Mouse (Mus musculus) spleen, embryonic (tissue): Measurements from ENCODE around the gene Pde6c.

ENCODE experiments used
- CTCF ChIA-PET: fragments of 350-600 bp; sonication (Branson Sonifier 250); formaldehyde crosslinking; loops from one replicate; lab custom pipeline; 2022; lab: Charles Lee

Pde6c gene

DNA sequence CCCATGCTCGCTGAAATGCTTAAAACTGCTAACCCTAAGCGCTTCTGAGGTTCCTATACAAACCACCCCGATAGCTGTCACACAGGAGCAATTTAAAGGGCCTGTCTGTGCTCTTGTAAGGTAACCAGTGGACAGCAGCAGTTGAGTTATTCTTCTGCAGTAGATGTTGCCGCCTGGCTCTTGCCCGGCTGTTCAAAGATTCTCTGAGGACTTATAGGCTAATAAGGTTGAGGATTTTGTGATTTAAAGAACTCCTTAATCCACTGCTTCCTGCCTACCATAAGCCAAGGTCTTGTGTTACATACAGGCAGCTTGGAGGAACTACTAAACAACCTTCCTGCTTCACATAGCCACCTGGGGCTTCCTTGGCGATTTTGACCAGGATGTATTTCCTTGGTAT, at the start of gene Pde6c:
Pde6c (plus strand) TSS at position 301 of the 400 bp plus-strand sequence.
- CTCF ChIA-PET = no interaction called here

GRCm38 (mm10) chr19:38082931-38083525, 49.6 kb upstream of the Pde6c start:
- CTCF ChIA-PET = no interaction called here

DNA sequence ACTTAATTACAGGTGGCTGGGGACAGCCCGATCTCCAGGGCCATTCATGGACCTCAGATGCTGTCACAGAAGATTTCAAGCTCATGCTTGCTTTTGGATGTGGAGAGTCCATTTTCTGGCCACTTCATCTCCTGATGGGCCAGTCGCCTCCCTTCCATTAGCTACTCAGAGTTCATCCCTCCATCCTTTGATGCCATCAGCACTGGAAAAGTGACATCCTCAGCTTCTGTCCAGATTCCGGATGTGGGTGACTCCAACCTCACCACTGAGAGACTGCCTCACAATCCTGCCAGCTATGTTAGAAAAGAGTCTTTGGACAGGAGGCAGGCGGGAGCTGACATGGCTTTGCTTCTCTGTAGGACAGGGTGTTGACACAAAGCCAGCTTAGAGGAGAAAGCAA, 46.7 kb upstream of the Pde6c start:
- CTCF ChIA-PET = no interaction called here

DNA sequence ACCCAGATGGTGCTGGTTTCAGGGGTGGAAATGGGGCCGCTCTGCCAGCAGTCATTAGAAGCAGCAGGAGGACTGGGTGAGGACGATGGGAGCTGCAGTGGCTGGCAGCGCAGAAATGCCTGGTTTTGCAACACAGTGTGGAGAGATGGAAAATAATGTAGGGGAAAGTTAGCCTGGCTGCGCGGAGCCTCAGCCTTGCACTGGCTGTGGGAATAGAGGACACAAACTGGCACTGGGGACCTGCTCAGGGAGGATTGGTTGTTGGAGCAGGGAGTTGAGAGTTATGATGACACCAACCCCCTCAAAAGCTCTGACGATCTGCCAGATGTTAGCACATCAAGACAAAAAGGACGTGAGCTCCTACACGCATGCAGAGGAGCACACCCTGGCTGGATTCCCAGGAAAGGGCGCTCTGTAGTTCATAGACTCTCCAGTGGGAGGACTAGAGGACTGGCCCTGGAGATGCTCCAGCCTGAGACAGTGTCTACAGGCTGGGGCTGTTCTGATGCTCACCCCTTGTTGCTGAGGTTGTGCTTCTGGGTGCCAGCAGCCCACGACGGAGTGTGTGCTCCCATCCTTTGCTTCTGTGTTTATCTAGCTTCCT, 45.5 kb upstream of the Pde6c start:
- CTCF ChIA-PET = no interaction called here

DNA sequence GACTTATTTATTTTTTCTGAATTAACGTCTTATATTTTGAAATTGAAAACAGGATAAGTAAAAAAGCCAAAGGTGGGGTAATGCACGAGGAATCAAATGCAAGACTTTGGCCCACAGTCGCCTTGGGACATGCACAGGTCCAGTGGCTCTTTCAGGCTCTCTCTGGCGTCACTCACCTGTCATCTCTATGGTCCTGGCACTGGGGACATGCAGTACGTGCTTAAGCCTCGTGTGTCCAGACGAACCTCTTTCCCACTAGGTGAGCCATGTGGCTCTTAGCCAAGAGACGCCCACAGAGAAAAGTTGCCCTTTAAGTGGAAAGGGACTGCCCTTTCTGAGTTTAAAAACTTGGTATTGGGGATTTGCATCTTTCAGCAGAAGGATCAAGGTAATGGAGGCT, 43.2 kb upstream of the Pde6c start:
- CTCF ChIA-PET = no interaction called here

DNA sequence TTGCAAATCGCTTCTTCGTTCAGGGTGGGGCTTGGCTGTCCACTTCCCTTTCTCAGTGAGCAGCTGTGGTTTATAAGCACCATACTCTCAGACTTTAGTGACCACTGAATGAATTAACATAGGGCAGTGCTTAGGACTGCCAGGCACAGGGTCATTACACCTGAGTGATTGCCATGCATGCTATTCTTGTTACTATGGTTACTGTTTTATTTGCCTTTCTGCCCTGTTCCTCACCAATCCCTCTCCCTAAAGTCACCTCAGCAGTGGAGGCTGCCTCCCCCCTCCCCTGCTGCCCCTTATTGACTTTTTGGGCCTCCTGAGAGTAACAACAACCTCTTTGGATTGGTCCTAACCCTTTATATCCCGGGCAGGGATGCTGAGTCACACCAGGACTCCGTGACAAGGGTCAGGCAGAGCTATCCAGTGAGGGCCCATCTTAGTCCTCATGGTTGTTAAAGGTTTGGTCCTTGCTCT, 41.0 kb upstream of the Pde6c start:
- CTCF ChIA-PET = interaction anchor here (0.7 kb wide), 1 partner anchor 84 kb away, joined by 4 read pairs; no protein-coding TSS in a partner anchor

DNA sequence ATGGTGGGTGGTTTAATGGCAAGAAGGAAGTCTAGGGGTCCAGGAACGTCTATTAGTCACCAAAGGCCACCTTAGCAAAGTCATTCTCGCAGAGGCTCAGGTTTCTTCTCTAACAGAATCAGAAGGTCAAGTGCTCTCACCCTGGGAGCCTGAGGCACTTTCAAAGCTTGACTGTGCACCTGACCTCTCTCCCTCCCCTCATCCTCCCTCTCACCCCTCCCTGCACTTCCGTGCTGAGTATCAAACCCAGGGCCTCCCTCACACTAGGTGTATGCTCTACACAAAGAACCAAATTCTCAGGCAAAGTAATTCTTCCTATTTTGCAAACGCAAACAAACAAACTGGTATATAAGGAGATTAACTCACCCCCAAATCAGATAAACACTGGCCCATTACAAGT, 36.4 kb upstream of the Pde6c start:
- CTCF ChIA-PET = no interaction called here

DNA sequence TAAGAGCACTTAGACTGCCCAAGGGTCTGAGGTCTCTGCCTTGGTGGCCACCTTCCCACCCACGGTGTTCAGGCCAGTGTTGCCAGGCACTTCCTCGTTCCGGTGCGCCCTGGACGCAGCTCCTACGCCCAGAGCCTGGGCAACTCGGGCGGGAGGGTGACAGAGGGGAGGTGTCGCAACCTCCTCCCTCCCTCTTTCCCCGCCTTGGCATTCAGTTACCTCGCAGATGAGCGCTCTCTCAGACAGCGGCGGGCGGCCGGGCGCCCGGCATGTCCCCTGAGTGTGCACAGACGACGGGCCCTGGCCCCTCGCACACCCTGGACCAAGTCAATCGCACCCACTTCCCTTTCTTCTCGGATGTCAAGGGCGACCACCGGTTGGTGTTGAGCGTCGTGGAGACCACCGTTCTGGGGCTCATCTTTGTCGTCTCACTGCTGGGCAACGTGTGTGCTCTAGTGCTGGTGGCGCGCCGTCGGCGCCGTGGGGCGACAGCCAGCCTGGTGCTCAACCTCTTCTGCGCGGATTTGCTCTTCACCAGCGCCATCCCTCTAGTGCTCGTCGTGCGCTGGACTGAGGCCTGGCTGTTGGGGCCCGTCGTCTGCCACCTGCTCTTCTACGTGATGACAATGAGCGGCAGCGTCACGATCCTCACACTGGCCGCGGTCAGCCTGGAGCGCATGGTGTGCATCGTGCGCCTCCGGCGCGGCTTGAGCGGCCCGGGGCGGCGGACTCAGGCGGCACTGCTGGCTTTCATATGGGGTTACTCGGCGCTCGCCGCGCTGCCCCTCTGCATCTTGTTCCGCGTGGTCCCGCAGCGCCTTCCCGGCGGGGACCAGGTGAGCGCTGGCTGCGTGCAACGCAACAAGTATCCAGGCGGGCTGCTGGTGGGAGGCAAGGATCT, 35.5 kb upstream of the Pde6c start, which contains the start of gene Ffar4:
Ffar4 (plus strand) TSS at position 214 of the 901 bp plus-strand sequence.
- CTCF ChIA-PET = no interaction called here

GRCm38 (mm10) chr19:38107871-38108270, 24.7 kb upstream of the Pde6c start:
- CTCF ChIA-PET = no interaction called here

- CTCF ChIA-PET = no interaction called here
Observed at GRCm38 (mm10) chr19:38109506-38110242, 22.9 kb upstream of the Pde6c start.

DNA sequence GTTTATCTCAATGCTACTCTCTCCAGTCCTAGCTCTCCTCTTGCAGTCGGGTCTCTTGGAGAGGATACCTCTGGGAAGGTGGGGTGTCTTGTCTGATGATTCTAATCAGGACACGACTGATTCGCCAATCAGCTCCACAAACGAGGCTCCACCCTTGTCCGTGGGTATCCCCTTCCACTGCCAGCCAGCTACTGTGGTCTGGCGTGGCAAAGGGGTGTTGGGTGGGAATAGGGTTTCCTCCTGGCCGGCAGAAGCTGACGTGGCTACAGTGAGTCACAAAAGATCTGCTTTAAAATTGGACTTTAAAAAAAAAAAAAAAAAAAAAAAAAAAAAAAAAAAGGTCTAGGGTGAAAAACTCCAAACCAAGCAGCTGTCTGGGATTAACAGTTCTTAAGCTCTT, 21.5 kb upstream of the Pde6c start:
- CTCF ChIA-PET = no interaction called here

- CTCF ChIA-PET = interaction anchor here (0.6 kb wide), 1 partner anchor 111 kb away, joined by 3 read pairs; no protein-coding TSS in a partner anchor
Observed at GRCm38 (mm10) chr19:38112575-38112974, 20.0 kb upstream of the Pde6c start.

DNA sequence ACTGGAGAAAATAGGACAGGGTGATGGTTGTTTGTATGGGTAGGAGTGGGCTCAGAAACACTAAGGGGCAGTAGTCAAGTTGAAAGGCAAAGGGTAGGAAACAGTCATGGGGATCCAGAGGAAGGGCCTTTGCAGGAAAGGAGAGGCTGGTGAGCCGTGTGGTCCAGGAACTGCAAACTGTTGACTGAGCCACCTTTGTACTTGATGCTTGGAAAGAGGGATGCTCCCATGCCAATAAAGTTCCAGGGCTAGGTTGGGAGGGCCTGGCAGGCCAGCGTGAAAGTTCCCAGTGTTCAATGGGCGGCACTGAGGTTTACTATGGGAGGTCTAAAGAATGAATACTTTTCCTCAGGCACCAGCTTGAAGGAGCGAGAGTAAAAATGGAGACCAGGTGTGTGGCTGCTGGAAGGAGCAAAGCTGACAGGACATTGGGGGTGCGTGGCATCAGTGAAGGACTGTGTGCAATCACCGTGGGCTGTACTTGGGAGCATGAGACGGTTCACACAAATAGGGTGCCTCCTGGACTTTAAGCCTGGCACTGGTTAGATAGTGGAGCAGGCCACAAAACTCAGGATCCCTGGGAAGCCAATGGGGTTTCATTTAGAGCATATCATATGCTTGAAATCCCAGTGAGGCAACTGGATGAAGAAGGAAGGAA, 17.6 kb upstream of the Pde6c start:
- CTCF ChIA-PET = no interaction called here

GRCm38 (mm10) chr19:38120123-38120760, 12.3 kb upstream of the Pde6c start:
- CTCF ChIA-PET = no interaction called here

DNA sequence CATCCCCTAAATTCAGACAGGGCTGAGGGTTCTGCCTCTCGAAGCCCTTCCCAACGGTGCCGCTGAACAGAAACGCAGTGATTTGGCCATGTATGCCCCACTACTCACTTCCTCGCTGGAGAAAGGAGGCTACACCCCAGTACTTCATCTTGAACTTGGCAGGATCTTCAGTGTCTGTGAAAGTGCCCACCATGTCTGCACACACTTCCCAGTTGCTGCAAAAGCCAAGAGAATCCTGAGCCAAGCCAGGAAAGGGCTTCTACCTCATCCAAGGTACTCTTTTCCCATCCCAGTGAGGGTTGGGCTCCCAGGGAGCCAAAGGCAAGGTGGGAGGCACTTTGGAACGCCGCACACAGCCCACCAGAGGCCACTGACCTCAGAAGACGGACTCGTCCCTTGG, 8.7 kb upstream of the Pde6c start:
- CTCF ChIA-PET = no interaction called here

- CTCF ChIA-PET = no interaction called here
Observed at GRCm38 (mm10) chr19:38124401-38125218, 8.0 kb upstream of the Pde6c start.

DNA sequence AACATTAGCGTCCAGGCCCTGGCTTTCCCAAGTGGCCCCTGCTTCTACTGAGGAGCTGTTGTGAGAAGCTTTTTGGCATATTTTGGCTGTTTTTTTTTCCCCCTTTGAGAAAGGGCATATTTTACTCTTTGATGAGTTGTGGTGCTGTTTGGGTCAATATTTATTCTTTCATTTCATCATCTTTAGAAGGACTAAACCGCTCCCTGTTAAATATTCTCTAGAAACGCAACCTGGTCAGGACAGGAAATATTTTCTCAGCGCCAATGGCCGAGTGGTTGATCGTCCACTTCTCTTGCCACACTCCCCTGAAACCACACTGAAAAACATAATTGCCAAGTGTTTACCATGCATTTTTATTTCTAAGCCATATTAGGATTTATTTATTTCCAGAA, 7.4 kb upstream of the Pde6c start, which contains the start of gene Rbp4:
Rbp4 (minus strand) TSS at position 63 of the 392 bp plus-strand sequence.
- CTCF ChIA-PET = no interaction called here

GRCm38 (mm10) chr19:38126656-38127055, 5.9 kb upstream of the Pde6c start:
- CTCF ChIA-PET = no interaction called here

DNA sequence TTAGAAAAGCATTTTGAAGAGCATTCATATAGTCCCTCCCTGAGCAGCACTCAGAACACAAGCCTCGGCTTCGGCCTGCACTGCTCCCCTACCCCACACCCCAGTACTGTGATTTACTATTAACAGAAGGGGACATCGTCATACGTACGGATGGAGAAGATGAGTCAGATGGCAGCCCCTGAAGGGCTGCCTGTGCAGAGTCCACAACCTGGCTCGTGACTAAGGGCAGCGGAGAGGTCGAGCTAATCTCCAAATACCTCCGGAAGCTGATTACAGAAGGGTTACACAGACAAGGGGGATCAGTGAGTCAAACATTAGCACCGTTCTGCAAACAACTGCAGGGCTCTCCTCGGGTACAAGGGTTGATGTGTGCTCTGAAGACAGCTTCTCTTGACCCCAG, 1.4 kb downstream of the Pde6c start:
- CTCF ChIA-PET = no interaction called here

DNA sequence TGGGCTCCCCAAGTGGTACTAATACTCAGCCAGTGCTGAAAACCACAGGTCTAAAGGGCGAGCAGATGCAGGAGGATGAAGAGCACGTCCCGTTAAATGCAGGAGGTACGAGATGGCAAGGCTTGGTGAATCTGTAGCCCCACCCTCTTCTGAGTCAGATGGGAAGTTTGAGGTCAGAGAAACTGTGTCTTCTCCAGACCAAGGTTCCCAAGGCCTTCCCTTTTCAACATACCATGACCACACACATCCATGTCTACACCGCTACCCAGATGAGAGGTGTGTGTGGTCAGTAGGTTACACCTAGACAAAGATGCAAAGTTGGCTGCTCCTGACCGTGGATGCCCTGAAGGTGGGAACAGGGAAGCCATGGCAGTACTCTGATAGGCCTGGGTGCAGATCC, 2.2 kb downstream of the Pde6c start:
- CTCF ChIA-PET = no interaction called here
